Mouse (Mus musculus): ENCODE results near the gene Zfp759. TPM values are rescaled to one million over a fixed set of nuclear protein-coding genes. Genes with fewer than 3 reads are reported as not detected.
"Not testable (repeated sequence)": the region's sequence is repeated elsewhere in the genome, so short reads cannot be mapped to it uniquely, and the experiment has no call there.

The Zfp759 gene
- polyA plus RNA-seq (2015; fragmentation: Nextera tagmentation; extraction: Ambion mirVana) = 4.6 and 4.8 TPM in 2 replicates

GRCm38 (mm10) chr13:67121360-67121759 is at the start of gene Zfp759:
TSS of gene Zfp759 (plus strand) at chr13:67121660.
- H3K9me3 ChIP-seq (ENCODE audit: control insufficient read depth, low read length); H3K36me3 ChIP-seq (ENCODE audit: control insufficient read depth, insufficient read depth); H3K4me1 ChIP-seq (replicated peaks; ENCODE audit: control insufficient read depth, insufficient read depth, low read length); ATAC-seq; H3K4me2 ChIP-seq (ENCODE audit: low read length); H3K27me3 ChIP-seq (replicated peaks; ENCODE audit: control insufficient read depth, insufficient read depth, low read length); H3K27ac ChIP-seq (ENCODE audit: low read length); H3K4me3 ChIP-seq (replicated peaks; ENCODE audit: low read length); H3K9ac ChIP-seq (replicated peaks; ENCODE audit: low read depth, low read length): not testable (repeated sequence)

DNA sequence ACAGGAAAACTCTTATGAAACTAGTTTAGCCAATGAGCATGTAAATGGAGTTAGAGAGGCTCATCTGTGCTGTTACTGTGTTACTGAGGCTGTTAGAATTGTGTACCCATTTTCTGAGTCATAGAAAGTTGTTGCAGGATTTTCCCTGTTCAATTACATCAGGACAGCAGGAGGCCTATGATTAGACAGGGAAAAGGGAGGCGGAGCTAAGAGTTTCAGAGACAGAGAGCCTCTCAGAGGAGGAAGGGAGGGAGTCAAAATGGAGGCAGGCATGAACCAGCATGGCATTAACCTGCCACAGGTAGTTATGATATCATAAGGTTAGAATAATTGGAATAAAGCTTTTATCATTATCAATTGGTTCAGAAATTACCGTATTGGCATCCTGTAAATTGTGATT is 48.7 kb upstream of the Zfp759 start:
- Histone ChIP-seq H3K9me3 (ENCODE audit: control insufficient read depth, low read length) (peaks cover 39% of the 10 kb centered on the region), H3K9ac (replicated peaks; ENCODE audit: low read depth, low read length) (no peak overlapping the region), H3K36me3 (ENCODE audit: control insufficient read depth, insufficient read depth) (peaks cover 58% of the 10 kb centered on the region), H3K27ac (ENCODE audit: low read length) (no peak overlapping the region), H3K4me3 (replicated peaks; ENCODE audit: low read length) (no peak overlapping the region), H3K4me1 (replicated peaks; ENCODE audit: control insufficient read depth, insufficient read depth, low read length) (no peaks in the 10 kb centered on the region), H3K27me3 (replicated peaks; ENCODE audit: control insufficient read depth, insufficient read depth, low read length) (no peaks in the 10 kb centered on the region), H3K4me2 (ENCODE audit: low read length) (no peak overlapping the region)
- no peak for ATAC-seq
- WGBS = 95% methylated on average over 2 of the region's 2 CpGs

GRCm38 (mm10) chr13:67077244-67077643 is 44.2 kb upstream of the Zfp759 start:
- ATAC-seq = no peak
- H3K9me3 ChIP-seq (ENCODE audit: control insufficient read depth, low read length) = peaks cover 20% of the 10 kb centered on the region; the same call in 1 of the 2 replicates
- H3K4me3 ChIP-seq (replicated peaks; ENCODE audit: low read length) = no peak overlapping the region
- WGBS = 93% methylated on average over 2 of the region's 2 CpGs
- H3K9ac ChIP-seq (replicated peaks; ENCODE audit: low read depth, low read length) = no peak overlapping the region
- H3K4me2 ChIP-seq (ENCODE audit: low read length) = no peak overlapping the region
- H3K27ac ChIP-seq (ENCODE audit: low read length) = no peak overlapping the region
- peaks cover 11% of the 10 kb centered on the region for H3K4me1 ChIP-seq (replicated peaks; ENCODE audit: control insufficient read depth, insufficient read depth, low read length)
- no peaks in the 10 kb centered on the region for H3K27me3 ChIP-seq (replicated peaks; ENCODE audit: control insufficient read depth, insufficient read depth, low read length)
- H3K36me3 ChIP-seq (ENCODE audit: control insufficient read depth, insufficient read depth) = peaks cover 32% of the 10 kb centered on the region

DNA sequence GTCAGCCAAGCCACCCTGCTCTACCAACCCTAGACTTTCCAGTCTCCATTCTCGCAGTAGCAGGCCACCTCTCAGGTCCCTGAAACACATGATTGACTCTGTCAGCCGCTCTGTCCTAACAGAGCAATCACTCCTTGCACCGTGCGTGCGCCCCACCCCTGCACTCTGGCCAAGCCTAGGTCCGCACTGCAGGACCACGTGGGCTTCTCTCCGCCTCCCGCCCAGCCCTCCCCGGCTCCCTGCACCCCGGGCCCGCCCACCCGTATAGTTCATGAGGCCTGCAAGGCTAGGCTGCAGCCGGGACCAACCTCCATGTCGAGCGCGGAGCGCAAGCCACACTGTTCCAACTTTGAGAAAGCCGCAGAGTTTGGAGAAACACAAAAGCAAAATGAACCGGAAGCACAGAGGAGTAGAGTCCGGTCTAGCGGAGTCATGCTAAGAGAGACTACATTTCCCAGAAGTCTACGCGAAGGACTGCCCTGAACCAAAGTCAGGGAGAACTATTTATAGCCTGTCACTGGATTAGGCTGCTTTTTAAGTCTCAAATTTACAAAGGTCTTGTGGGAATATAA is 40.2 kb upstream of the Zfp759 start:
- Histone ChIP-seq H3K4me3 (replicated peaks; ENCODE audit: low read length) (peak overlapping the region; percentile 75), H3K9me3 (ENCODE audit: control insufficient read depth, low read length) (peaks cover 2% of the 10 kb centered on the region; the same call in 1 of the 2 replicates), H3K27ac (ENCODE audit: low read length) (peak overlapping the region; percentile 71), H3K36me3 (ENCODE audit: control insufficient read depth, insufficient read depth) (0 out of 2 replicates have a peak, but pooled peaks cover 6% of the 10 kb centered on the region), H3K9ac (replicated peaks; ENCODE audit: low read depth, low read length) (peak overlapping the region; percentile 74), H3K27me3 (replicated peaks; ENCODE audit: control insufficient read depth, insufficient read depth, low read length) (no peaks in the 10 kb centered on the region), H3K4me2 (ENCODE audit: low read length) (peak overlapping the region; percentile 77), H3K4me1 (replicated peaks; ENCODE audit: control insufficient read depth, insufficient read depth, low read length) (peaks cover 11% of the 10 kb centered on the region)
- under 1% methylated on average over 24 of the region's 24 CpGs for WGBS
- ATAC-seq = peak; percentile 98

DNA sequence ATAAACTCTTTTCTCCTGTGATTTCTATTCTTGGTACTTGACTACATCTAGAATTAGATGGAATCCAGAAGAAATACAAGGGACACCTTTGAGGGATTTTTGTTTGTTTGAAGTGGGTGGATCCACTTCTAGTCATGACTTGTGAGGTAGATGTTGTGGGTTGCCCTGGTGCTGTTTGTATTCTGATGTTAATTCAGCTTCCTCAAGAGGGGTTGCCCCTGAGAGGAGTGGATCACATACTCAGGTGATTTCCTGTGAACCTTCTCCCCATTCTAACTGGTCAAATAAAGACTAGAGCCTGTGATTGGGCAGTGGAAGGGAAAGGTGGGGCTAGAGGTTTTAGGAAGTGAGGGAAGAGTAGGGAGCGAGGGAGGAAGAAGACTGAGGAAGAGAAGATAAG is 39.5 kb upstream of the Zfp759 start:
- H3K27ac ChIP-seq (ENCODE audit: low read length) = no peak overlapping the region

DNA sequence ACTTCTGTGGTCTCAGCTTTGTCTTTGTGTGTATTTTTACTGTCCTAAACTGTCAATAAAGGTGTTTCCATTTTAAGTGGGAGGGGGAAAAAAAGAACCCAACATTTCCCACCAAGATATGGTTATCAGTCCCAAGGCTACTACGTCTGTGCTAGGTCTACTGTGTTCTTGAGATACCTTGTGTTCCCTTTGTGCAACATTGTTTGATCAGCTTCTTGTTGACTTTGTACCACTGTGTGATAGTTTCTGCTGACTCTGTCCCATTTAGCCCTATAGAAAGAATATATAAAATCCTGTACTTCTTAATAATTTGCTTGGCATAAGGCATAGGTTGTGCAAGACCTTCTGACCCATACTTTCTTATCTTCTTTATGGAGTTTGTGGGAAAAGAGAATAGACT is 31.3 kb upstream of the Zfp759 start:
- no peak overlapping the region for H3K9ac ChIP-seq (replicated peaks; ENCODE audit: low read depth, low read length)
- ATAC-seq = no peak

More for the DNA sequence above, 39.5 kb upstream of the Zfp759 start:
- Histone ChIP-seq H3K4me3 (replicated peaks; ENCODE audit: low read length) (peak overlapping the region; percentile 75), H3K9me3 (ENCODE audit: control insufficient read depth, low read length) (no peaks in the 10 kb centered on the region), H3K27me3 (replicated peaks; ENCODE audit: control insufficient read depth, insufficient read depth, low read length) (no peaks in the 10 kb centered on the region), H3K9ac (replicated peaks; ENCODE audit: low read depth, low read length) (no peak overlapping the region; the same call in 1 of the 2 replicates), H3K4me1 (replicated peaks; ENCODE audit: control insufficient read depth, insufficient read depth, low read length) (peaks cover 11% of the 10 kb centered on the region), H3K36me3 (ENCODE audit: control insufficient read depth, insufficient read depth) (0 out of 2 replicates have a peak, but pooled peaks cover 3% of the 10 kb centered on the region), H3K4me2 (ENCODE audit: low read length) (peak overlapping the region; percentile 77)
- no peak for ATAC-seq
- 89% methylated on average over 1 of the region's 1 CpGs for WGBS

DNA sequence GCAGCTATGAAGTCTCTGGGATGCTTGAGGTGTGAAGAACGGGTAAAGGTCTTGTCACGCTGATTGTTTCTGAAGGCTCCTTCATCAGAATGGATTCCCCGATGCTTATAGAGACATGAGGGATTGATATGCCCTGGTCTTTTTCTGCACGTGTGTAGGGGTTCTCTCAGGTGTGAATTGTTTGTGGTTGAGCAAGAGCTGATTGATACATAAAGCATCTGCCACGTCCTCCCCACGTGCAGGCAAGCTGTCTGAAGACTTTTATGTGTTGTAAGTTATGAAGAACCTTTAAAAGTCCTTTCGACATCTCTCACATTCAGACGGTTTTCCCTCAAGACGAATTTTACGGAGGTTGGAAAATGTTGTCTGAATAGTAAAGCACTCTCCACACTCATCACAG is 23.6 kb upstream of the Zfp759 start, which contains the start of gene Zfp708:
Gene Zfp708 (minus strand): TSS at position 101 of the 400 bp plus-strand sequence.
- H3K9ac ChIP-seq (replicated peaks; ENCODE audit: low read depth, low read length) = no peak within 1 kb of the TSS
- no peak within 1 kb of the TSS for H3K4me3 ChIP-seq (replicated peaks; ENCODE audit: low read length)
- no peak for ATAC-seq
- H3K4me1 ChIP-seq (replicated peaks; ENCODE audit: control insufficient read depth, insufficient read depth, low read length) = no peaks in the 10 kb centered on the region
- no peaks in the 10 kb centered on the region for H3K9me3 ChIP-seq (ENCODE audit: control insufficient read depth, low read length)
- no peak within 1 kb of the TSS for H3K4me2 ChIP-seq (ENCODE audit: low read length)
- no peak within 1 kb of the TSS for H3K27ac ChIP-seq (ENCODE audit: low read length)
- H3K27me3 ChIP-seq (replicated peaks; ENCODE audit: control insufficient read depth, insufficient read depth, low read length) = no peaks in the 10 kb centered on the region
- no peaks in the 10 kb centered on the region for H3K36me3 ChIP-seq (ENCODE audit: control insufficient read depth, insufficient read depth)
- 91% methylated on average over 10 of the region's 10 CpGs for WGBS

More for the DNA sequence above, 31.3 kb upstream of the Zfp759 start:
- Histone ChIP-seq H3K9me3 (ENCODE audit: control insufficient read depth, low read length) (no peaks in the 10 kb centered on the region), H3K4me2 (ENCODE audit: low read length) (no peak overlapping the region), H3K27ac (ENCODE audit: low read length) (no peak overlapping the region), H3K4me3 (replicated peaks; ENCODE audit: low read length) (no peak overlapping the region), H3K27me3 (replicated peaks; ENCODE audit: control insufficient read depth, insufficient read depth, low read length) (no peaks in the 10 kb centered on the region), H3K4me1 (replicated peaks; ENCODE audit: control insufficient read depth, insufficient read depth, low read length) (no peaks in the 10 kb centered on the region), H3K36me3 (ENCODE audit: control insufficient read depth, insufficient read depth) (no peaks in the 10 kb centered on the region)
- 87% methylated on average over 1 of the region's 1 CpGs for WGBS

DNA sequence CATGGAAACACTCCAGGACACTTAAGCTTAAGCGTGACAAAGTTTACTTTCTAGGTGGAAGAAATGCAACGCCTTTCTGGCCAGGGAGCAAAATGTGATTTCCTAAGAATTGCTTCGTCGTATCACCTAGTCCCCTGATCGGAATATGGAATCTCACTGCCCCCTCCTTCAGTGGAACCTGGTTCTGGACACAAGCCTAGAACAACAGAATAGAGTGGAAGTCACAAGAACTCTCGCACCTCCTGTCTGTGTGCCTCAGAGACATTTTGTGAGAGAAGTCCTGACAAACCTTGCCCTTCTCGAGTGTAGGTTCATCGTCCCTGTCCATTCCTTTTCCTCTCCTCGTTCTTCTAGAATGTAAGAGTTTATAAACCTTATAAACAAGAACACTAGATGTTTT is 13.8 kb upstream of the Zfp759 start:
- H3K27ac ChIP-seq (ENCODE audit: low read length) = no peak overlapping the region
- 67% methylated on average over 9 of the region's 9 CpGs for WGBS

DNA sequence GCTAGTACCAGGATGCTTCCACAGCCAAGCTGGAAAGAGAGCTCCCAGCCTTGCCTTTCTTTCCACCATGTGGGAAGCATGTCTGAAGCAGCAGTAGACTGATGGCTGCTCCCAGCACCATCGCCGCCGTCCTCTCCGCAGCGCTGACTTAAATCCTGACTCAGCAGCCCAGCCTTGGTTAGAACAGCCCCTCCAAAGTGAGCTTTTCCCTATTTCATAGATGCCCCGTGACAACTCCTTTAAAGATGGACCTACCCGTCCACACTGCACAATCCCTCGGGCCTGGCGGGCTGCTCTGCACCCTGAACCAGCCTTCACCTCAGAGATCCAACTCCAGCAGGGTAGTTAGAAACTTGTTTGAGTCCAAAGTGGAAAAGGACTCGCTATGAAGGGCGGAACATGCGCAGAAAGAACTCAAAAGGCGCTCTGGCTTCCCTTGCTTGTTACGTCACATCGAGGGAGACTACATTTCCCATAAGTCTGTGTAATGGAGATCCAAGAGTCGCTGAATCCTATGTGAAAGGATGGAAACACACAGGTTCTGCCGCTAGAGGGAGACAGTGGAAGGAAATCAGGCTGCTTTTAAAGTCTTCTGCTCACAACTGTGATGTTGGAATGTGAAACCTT is 13.2 kb upstream of the Zfp759 start, which contains the start of gene Gm28557:
Gene Gm28557 (minus strand): TSS at position 411 of the 627 bp plus-strand sequence.
- H3K9me3 ChIP-seq (ENCODE audit: control insufficient read depth, low read length) = no peaks in the 10 kb centered on the region
- H3K9ac ChIP-seq (replicated peaks; ENCODE audit: low read depth, low read length) = peak within 1 kb of the TSS; percentile 56
- peak within 1 kb of the TSS; percentile 66 for H3K4me3 ChIP-seq (replicated peaks; ENCODE audit: low read length)
- H3K4me2 ChIP-seq (ENCODE audit: low read length) = peak within 1 kb of the TSS; percentile 71
- H3K4me1 ChIP-seq (replicated peaks; ENCODE audit: control insufficient read depth, insufficient read depth, low read length) = peaks cover 6% of the 10 kb centered on the region
- peak; percentile 99 for ATAC-seq
- H3K36me3 ChIP-seq (ENCODE audit: control insufficient read depth, insufficient read depth) = no peaks in the 10 kb centered on the region
- H3K27ac ChIP-seq (ENCODE audit: low read length) = no peak within 1 kb of the TSS
- no peaks in the 10 kb centered on the region for H3K27me3 ChIP-seq (replicated peaks; ENCODE audit: control insufficient read depth, insufficient read depth, low read length)
- under 1% methylated on average over 17 of the region's 17 CpGs for WGBS

More for the DNA sequence above, 13.8 kb upstream of the Zfp759 start:
- Histone ChIP-seq H3K36me3 (ENCODE audit: control insufficient read depth, insufficient read depth) (no peaks in the 10 kb centered on the region), H3K4me2 (ENCODE audit: low read length) (peak overlapping the region; percentile 71), H3K9ac (replicated peaks; ENCODE audit: low read depth, low read length) (peak overlapping the region; percentile 56), H3K4me3 (replicated peaks; ENCODE audit: low read length) (peak overlapping the region; percentile 66), H3K4me1 (replicated peaks; ENCODE audit: control insufficient read depth, insufficient read depth, low read length) (peaks cover 6% of the 10 kb centered on the region), H3K9me3 (ENCODE audit: control insufficient read depth, low read length) (no peaks in the 10 kb centered on the region), H3K27me3 (replicated peaks; ENCODE audit: control insufficient read depth, insufficient read depth, low read length) (no peaks in the 10 kb centered on the region)
- no peak for ATAC-seq
